Mouse (Mus musculus) MEL (cell line): ENCODE measurements around the gene Rpp14.

Source experiments
- BHLHE40 ChIP-seq: IDR thresholded peaks from 2 replicates; pipeline ENCODE4 v1.6.1; 2012; ENCODE audit warnings: low read depth, mild to moderate bottlenecking, inconsistent platforms, low read length, improper control_type of control experiment, borderline replicate concordance
- CHD1 ChIP-seq: IDR thresholded peaks from 2 replicates; pipeline ENCODE4 v1.6.1; 2012; ENCODE audit warnings: low read depth, mild to moderate bottlenecking, inconsistent platforms, low read length, improper control_type of control experiment
- CTCF ChIP-seq, 3 experiments: IDR thresholded peaks in 2 of 3; conservative IDR thresholded peaks in 1 of 3; 2 replicates each; pipeline ENCODE4 v1.5.1; 2011 to 2012; ENCODE audit warnings: low read length in 3 of 3, low read depth in 2 of 3, mild to moderate bottlenecking in 2 of 3, improper control_type of control experiment in 1 of 3, inconsistent platforms in 1 of 3, mixed read lengths in 1 of 3, moderate library complexity in 1 of 3; ENCODE audit not compliant: control insufficient read depth in 1 of 3, insufficient read depth in 1 of 3, poor library complexity in 1 of 3, severe bottlenecking in 1 of 3
- MAFK ChIP-seq: IDR thresholded peaks from 2 replicates; pipeline ENCODE4 v1.6.1; 2011; ENCODE audit warnings: low read depth, mild to moderate bottlenecking, low read length, improper control_type of control experiment, borderline replicate concordance
- MAX ChIP-seq: IDR thresholded peaks from 2 replicates; pipeline ENCODE4 v1.6.1; 2011; ENCODE audit warnings: low read length, improper control_type of control experiment
- MAZ ChIP-seq: IDR thresholded peaks from 2 replicates; pipeline ENCODE4 v1.6.1; 2012; ENCODE audit warnings: low read depth, mild to moderate bottlenecking, inconsistent platforms, low read length, improper control_type of control experiment
- MYC ChIP-seq: IDR thresholded peaks from 2 replicates; pipeline ENCODE4 v1.6.1; 2011; ENCODE audit warnings: low read depth, mild to moderate bottlenecking, low read length, improper control_type of control experiment, moderate library complexity
- NRF1 ChIP-seq: IDR thresholded peaks from 2 replicates; pipeline ENCODE4 v1.6.1; 2014; ENCODE audit warnings: low read depth, mild to moderate bottlenecking, inconsistent platforms, low read length, improper control_type of control experiment, moderate library complexity; ENCODE audit not compliant: poor library complexity, insufficient read depth, severe bottlenecking
- POLR2A ChIP-seq, 2 experiments: IDR thresholded peaks; 2 replicates each; pipeline ENCODE4 v1.6.1; 2011 to 2012; ENCODE audit warnings: low read length in 2 of 2, mild to moderate bottlenecking in 2 of 2, control low read depth in 1 of 2, improper control_type of control experiment in 1 of 2, low read depth in 1 of 2, moderate library complexity in 1 of 2; ENCODE audit not compliant: control insufficient read depth in 1 of 2, insufficient read depth in 1 of 2, poor library complexity in 1 of 2
- SMC3 ChIP-seq: IDR thresholded peaks from 2 replicates; pipeline ENCODE4 v1.6.1; 2011; ENCODE audit warnings: low read depth, low read length, improper control_type of control experiment
- USF1 ChIP-seq: IDR thresholded peaks from 2 replicates; pipeline ENCODE4 v1.6.1; 2014; ENCODE audit warnings: low read depth, mild to moderate bottlenecking, inconsistent platforms, low read length, improper control_type of control experiment, moderate library complexity
- ZNF384 ChIP-seq: IDR thresholded peaks from 2 replicates; pipeline ENCODE4 v1.6.1; 2012; ENCODE audit warnings: low read depth, mild to moderate bottlenecking, inconsistent platforms, low read length, improper control_type of control experiment

GRCm38 (mm10) chr14:8094931-8095561 is 14.9 kb downstream of the Rpp14 start:
- TF ChIP-seq ZNF384: no peak
- TF ChIP-seq SMC3: no peak
- TF ChIP-seq CTCF (IDR thresholded peaks at IDR 0.05 in 2 of 3, conservative IDR thresholded peaks at IDR 0.05 in 1 of 3; ENCODE audit: control insufficient read depth in 1 of 3, insufficient read depth in 1 of 3, low read depth in 2 of 3, low read length in 3 of 3, poor library complexity in 1 of 3, severe bottlenecking in 1 of 3): no peak
- TF ChIP-seq MYC: no peak
- TF ChIP-seq CHD1: no peak
- no peak for TF ChIP-seq NRF1
- no peak for TF ChIP-seq MAFK
- TF ChIP-seq MAX: no peak
- no peak for TF ChIP-seq POLR2A (IDR thresholded peaks at IDR 0.05; ENCODE audit: control insufficient read depth in 1 of 2, insufficient read depth in 1 of 2, low read depth in 1 of 2, low read length in 2 of 2, poor library complexity in 1 of 2)
- TF ChIP-seq MAZ: no peak
- TF ChIP-seq BHLHE40: no peak
- no peak for TF ChIP-seq USF1
